Mouse (Mus musculus) left cerebral cortex, adult 18-20 months (tissue): Measurements from ENCODE around the gene Itih5. TPM values are rescaled to one million over a fixed set of nuclear protein-coding genes. Genes with fewer than 3 reads are reported as not detected.

Source experiments
- DNase-seq, 2 experiments: peaks; one replicate each; pipeline ENCODE4 v3.0.0; 2021 to 2022; ENCODE audit warnings: low spot score in 2 of 2, mixed read lengths in 1 of 2
- total RNA-seq, 2 experiments: library from RNA; stranded (reverse); gene quantifications; 2 replicates each; pipeline ENCODE4 v1.2.3; 2021

Gene Itih5
- total RNA-seq, 2 experiments from 2014 or later = 10.8 to 12.8 TPM

DNA sequence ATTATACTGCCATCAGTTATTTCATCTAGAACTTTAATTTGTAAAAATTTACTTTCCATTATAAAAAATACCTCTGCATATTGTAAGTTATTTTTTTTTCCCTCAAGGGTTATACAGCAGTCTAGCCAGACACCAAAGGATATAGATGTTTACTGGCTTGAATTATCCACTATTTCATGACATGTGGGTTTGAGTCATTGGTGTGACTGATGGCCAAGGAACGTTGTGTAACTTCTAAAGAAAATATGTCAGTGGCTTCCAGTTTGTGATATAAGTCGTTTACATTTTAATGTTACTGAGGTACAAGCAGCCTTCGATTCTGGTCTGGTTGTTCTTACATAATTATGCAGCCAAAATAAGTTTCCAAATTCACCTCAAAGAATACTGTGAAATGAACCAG is 151.5 kb downstream of the Itih5 start:
- no peak for DNase-seq

Other genes with a start within 250 kb of the Itih5 start
- gene Taf3, start 105.0 kb upstream of the Itih5 start, total RNA-seq = 10 to 100 TPM; 14.3 to 17.1 TPM
- 100 to 1,000 TPM; 251 to 268 TPM for gene Atp5c1, start 73.1 kb upstream of the Itih5 start, total RNA-seq
- 10 to 100 TPM; 11.1 to 11.9 TPM for gene Kin, start 73.0 kb upstream of the Itih5 start, total RNA-seq
- 1 to 10 TPM; 1.2 to 2.7 TPM for gene Itih2, start 22.2 kb upstream of the Itih5 start, total RNA-seq
- gene Sfmbt2, start 216.9 kb downstream of the Itih5 start, total RNA-seq = 1 to 10 TPM; 2.2 to 2.3 TPM